Mouse (Mus musculus) MEL (cell line): ENCODE measurements around the gene Akap5. TPM values are rescaled to one million over a fixed set of nuclear protein-coding genes. Genes with fewer than 3 reads are reported as not detected.
A peak's percentile ranks its signal among the peaks of the same experiment; 100 is the strongest.

ENCODE experiments used
- DNase-seq: peaks from one replicate; pipeline ENCODE4 v3.0.0; 2011; ENCODE audit warnings: low read depth, low spot score
- H3K27ac ChIP-seq: 2 replicates; pipeline ENCODE4 v1.5.1; 2012; ENCODE audit warnings: low read depth, mild to moderate bottlenecking, control low read depth, low read length, moderate library complexity; ENCODE audit not compliant: control insufficient read depth
- H3K27me3 ChIP-seq, 2 experiments: fragments of 150-350 bp in 1 of 2; sonication (generic) in 1 of 2; 2 replicates each; pipeline ENCODE4 v1.6.1; 2012; ENCODE audit warnings: low read length in 2 of 2, mild to moderate bottlenecking in 2 of 2, improper control_type of control experiment in 1 of 2, moderate library complexity in 1 of 2; ENCODE audit not compliant: insufficient read depth in 2 of 2, control insufficient read depth in 1 of 2
- H3K36me3 ChIP-seq, 2 experiments: 2 replicates each; pipeline ENCODE4 v1.6.1; 2012 to 2014; ENCODE audit warnings: low read length in 2 of 2, improper control_type of control experiment in 1 of 2, inconsistent platforms in 1 of 2, mild to moderate bottlenecking in 1 of 2; ENCODE audit not compliant: insufficient read depth in 2 of 2, control insufficient read depth in 1 of 2
- H3K4me1 ChIP-seq, 2 experiments: fragments of 150-350 bp in 1 of 2; sonication (generic) in 1 of 2; 2 replicates each; pipeline ENCODE4 v1.6.1; 2012; ENCODE audit warnings: low read length in 2 of 2, improper control_type of control experiment in 1 of 2, mild to moderate bottlenecking in 1 of 2; ENCODE audit not compliant: insufficient read depth in 2 of 2, control insufficient read depth in 1 of 2
- H3K4me3 ChIP-seq, 2 experiments: fragments of 150-350 bp in 1 of 2; sonication (generic) in 1 of 2; 2 replicates each; pipeline ENCODE4 v1.5.1; 2012; ENCODE audit warnings: low read depth in 2 of 2, low read length in 2 of 2, mild to moderate bottlenecking in 2 of 2, moderate library complexity in 2 of 2, control low read depth in 1 of 2, improper control_type of control experiment in 1 of 2; ENCODE audit not compliant: control insufficient read depth in 1 of 2, insufficient read depth in 1 of 2
- H3K79me2 ChIP-seq: 2 replicates; pipeline ENCODE4 v1.6.1; 2012; ENCODE audit warnings: mild to moderate bottlenecking, low read length, moderate library complexity; ENCODE audit not compliant: control insufficient read depth, poor library complexity, insufficient read depth
- H3K9ac ChIP-seq: 2 replicates; pipeline ENCODE4 v1.6.1; 2012; ENCODE audit warnings: low read depth, mild to moderate bottlenecking, control low read depth, low read length, moderate library complexity; ENCODE audit not compliant: control insufficient read depth, poor library complexity, severe bottlenecking
- H3K9me3 ChIP-seq: fragments of 150-350 bp; sonication (generic); replicated peaks from 2 replicates; pipeline ENCODE4 v1.6.1; 2012; ENCODE audit warnings: mild to moderate bottlenecking, low read length, improper control_type of control experiment, moderate library complexity; ENCODE audit not compliant: insufficient read depth
- BHLHE40 ChIP-seq: IDR thresholded peaks from 2 replicates; pipeline ENCODE4 v1.6.1; 2012; ENCODE audit warnings: low read depth, mild to moderate bottlenecking, inconsistent platforms, low read length, improper control_type of control experiment, borderline replicate concordance
- ETS1 ChIP-seq: IDR thresholded peaks from 2 replicates; pipeline ENCODE4 v1.6.1; 2012; ENCODE audit warnings: low read depth, mild to moderate bottlenecking, inconsistent platforms, low read length, improper control_type of control experiment, moderate library complexity
- GATA1 ChIP-seq: IDR thresholded peaks from 2 replicates; pipeline ENCODE4 v1.6.1; 2011; ENCODE audit warnings: low read depth, low read length, improper control_type of control experiment
- KAT2A ChIP-seq: conservative IDR thresholded peaks from 2 replicates; pipeline ENCODE4 v1.6.1; 2012; ENCODE audit warnings: low read depth, low read length, improper control_type of control experiment, inconsistent platforms
- MEF2A ChIP-seq: IDR thresholded peaks from 2 replicates; pipeline ENCODE4 v1.6.1; 2014; ENCODE audit warnings: low read depth, mild to moderate bottlenecking, inconsistent platforms, low read length, improper control_type of control experiment; ENCODE audit not compliant: poor library complexity, insufficient replicate concordance, severe bottlenecking; ENCODE audit errors: extremely low read depth
- NELFE ChIP-seq: IDR thresholded peaks from 2 replicates; pipeline ENCODE4 v1.6.1; 2011; ENCODE audit warnings: low read depth, low read length, improper control_type of control experiment
- POLR2AphosphoS2 ChIP-seq: IDR thresholded peaks from 2 replicates; pipeline ENCODE4 v1.6.1; 2011; ENCODE audit warnings: low read length, improper control_type of control experiment
- RAD21 ChIP-seq: IDR thresholded peaks from 2 replicates; pipeline ENCODE4 v1.6.1; 2011; ENCODE audit warnings: mild to moderate bottlenecking, low read depth, low read length, improper control_type of control experiment
- RCOR1 ChIP-seq: IDR thresholded peaks from 2 replicates; pipeline ENCODE4 v1.6.1; 2012; ENCODE audit warnings: low read depth, mild to moderate bottlenecking, inconsistent platforms, low read length, improper control_type of control experiment
- ZKSCAN1 ChIP-seq: IDR thresholded peaks from 2 replicates; pipeline ENCODE4 v1.6.1; 2012; ENCODE audit warnings: low read depth, mild to moderate bottlenecking, inconsistent platforms, low read length, improper control_type of control experiment, moderate library complexity
- polyA plus RNA-seq, 2 experiments: library from polyadenylated mRNA; stranded (reverse) in 1 of 2; unstranded in 1 of 2; fragments of >175 nt in 1 of 2; fragments of >200 nt in 1 of 2; gene quantifications; 2 replicates each; pipeline versions ENCODE4 v1.2.1 to v1.2.4; 2012; ENCODE audit warnings: low replicate concordance in 2 of 2, low read depth in 1 of 2; ENCODE audit not compliant: insufficient read length in 2 of 2, insufficient read depth in 1 of 2, missing spikeins in 1 of 2
- total RNA-seq: library from RNA; depleted of rRNA; stranded (reverse); fragments of 300-350 nt; gene quantifications from 2 replicates; pipeline ENCODE4 v1.2.3, GENCODE M21; 2012

Akap5 gene
- total and polyA plus RNA-seq, 3 experiments = 0.65 to 0.69 TPM; not detected in 1

- TF ChIP-seq RCOR1 (peak; percentile 97), BHLHE40 (peak; percentile 78), RAD21 (no peak), KAT2A (no peak), POLR2AphosphoS2 (peak; percentile 42)
These were observed 6.1 kb upstream of the Akap5 start (continued) for GRCm38 (mm10) chr12:76318282-76319212.

DNA sequence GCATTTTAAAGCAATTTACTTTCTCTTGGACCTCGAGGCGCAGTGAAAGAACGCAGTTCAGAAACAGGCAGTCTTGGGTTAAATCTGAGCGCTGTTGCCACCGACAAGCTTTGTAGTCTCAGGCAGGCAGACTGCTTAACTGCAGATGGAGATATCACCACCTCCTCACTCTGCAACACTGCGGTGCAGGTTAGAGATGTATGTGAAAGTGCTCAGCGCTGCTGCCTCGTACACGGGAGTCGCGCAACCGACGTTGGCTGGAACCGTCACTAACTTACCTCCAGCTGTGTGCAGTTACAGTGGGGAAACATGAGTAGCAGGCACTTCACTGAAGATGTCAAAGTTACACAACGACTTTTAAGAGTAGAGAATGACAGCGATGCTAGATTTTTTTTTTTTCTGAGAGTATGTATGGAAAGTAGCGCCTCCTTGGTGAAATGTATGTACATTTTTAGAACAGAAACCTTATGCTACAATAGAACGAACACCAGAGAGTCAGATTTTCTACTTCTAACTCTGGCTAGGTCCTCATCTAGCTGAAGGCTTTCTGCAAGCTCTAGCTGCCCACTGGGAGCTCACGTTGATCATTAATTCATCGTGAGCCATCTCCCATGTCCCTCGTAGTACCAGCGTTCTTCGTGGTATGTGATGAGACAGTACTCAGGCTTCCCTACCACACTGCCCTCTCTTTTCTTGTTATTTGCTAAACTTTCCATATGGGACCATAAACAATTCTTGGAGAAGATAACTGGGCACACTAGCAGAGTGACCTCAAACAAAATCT is 1.9 kb downstream of the Akap5 start:
- Histone ChIP-seq H3K9ac (no peak overlapping the region), H3K36me3 (no peaks in the 10 kb centered on the region; a peak in 1 of 4 replicates), H3K27ac (no peak overlapping the region), H3K79me2 (no peaks in the 10 kb centered on the region), H3K4me1 (no peaks in the 10 kb centered on the region; a peak in 1 of 4 replicates), H3K27me3 (no peaks in the 10 kb centered on the region), H3K4me3 (no peak overlapping the region), H3K9me3 (no peaks in the 10 kb centered on the region)
- TF ChIP-seq GATA1 (no peak), ZKSCAN1 (no peak), RAD21 (no peak), BHLHE40 (no peak), ETS1 (no peak), MEF2A (no peak), POLR2AphosphoS2 (no peak)
- DNase-seq = no peak

GRCm38 (mm10) chr12:76328567-76329354 is 4.1 kb downstream of the Akap5 start:
- Histone ChIP-seq H3K4me1 (peaks cover 0 to 2% of the 10 kb centered on the region in 2 experiments; a peak in 1 of 4 replicates), H3K36me3 (no peaks in the 10 kb centered on the region), H3K79me2 (no peaks in the 10 kb centered on the region), H3K9me3 (no peaks in the 10 kb centered on the region), H3K4me3 (no peak overlapping the region), H3K27ac (peak overlapping the region; percentile 6; the same call in 1 of the 2 replicates), H3K27me3 (no peaks in the 10 kb centered on the region), H3K9ac (no peak overlapping the region)
- TF ChIP-seq NELFE = no peak
- no peak for DNase-seq
